Mouse (Mus musculus) stomach, postnatal 0 days (tissue): Measurements from ENCODE around the gene Batf2.

Source experiments
- CTCF ChIP-seq: IDR thresholded peaks from 2 replicates; pipeline ENCODE4 v1.5.1; 2016; ENCODE audit warnings: antibody characterized with exemption, low read depth, mild to moderate bottlenecking, moderate library complexity
- EP300 ChIP-seq: optimal IDR thresholded peaks from 2 replicates; pipeline ENCODE3; 2016; ENCODE audit warnings: antibody characterized with exemption

GRCm38 (mm10) chr19:6178775-6179174, 38.0 kb downstream of the Batf2 start:
- TF ChIP-seq CTCF (no peak), EP300 (no peak)
